Mouse (Mus musculus) kidney, postnatal 4 days (tissue): ENCODE measurements at regions not wholly inside any gene's neighbourhood (a gene's known extent, or its start where the extent isn't known, plus 50 kb on each side); places are given as distances from the start of the nearest gene placed in this dataset.

ENCODE experiments used
- DNase-seq, 2 experiments: peaks; one replicate each; pipeline ENCODE4 v3.0.0; 2021; ENCODE audit warnings: mixed read lengths in 2 of 2

DNA sequence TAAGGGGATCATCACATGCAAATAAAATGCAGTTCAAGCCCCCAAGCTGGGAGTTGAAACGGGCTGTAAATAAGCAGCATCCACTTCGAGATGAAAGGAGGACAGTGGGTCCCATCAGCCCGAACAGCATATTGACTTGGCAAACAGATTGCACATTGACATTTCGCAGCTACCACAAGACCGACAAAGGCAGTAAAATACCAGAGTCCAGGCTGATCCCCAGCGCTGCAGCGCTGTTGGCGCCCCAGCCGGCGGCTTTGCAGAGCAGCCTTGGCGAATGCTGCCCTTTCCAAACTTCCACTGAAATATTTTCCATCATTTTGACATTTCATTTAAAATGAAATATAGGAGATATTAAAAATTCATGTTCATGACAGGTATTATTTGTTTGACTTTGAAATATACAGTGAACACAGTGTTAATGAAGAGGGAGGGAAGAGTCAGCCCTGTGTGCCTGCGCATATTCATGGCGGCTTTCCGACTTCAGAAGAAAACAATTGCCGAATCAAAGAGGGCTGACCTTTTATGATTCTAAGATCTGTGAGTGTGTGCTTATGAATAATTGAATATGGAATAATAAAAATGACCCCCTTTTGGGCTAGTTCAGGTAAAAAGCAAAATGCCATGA, 98.4 kb downstream of the Sqor start:
- no peak for DNase-seq

DNA sequence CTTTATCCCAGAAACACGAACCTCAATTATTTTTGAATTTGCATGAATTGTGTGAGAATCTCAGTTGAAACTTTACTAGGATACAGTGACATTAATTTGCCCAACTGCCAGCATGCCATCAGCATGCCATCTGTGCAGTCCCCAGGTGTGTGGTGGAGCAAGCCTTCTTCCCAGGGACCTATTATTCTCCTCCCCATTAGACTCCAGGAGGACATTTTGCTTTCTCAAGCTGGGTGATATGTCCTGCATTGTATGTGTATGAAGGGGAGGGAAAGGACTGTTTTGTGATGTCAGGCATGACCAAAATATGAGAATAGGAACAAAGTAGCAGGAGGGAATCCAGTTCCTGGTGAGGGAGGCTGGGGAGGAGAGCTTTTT, 98.9 kb downstream of the Sqor start:
- no peak for DNase-seq

DNA sequence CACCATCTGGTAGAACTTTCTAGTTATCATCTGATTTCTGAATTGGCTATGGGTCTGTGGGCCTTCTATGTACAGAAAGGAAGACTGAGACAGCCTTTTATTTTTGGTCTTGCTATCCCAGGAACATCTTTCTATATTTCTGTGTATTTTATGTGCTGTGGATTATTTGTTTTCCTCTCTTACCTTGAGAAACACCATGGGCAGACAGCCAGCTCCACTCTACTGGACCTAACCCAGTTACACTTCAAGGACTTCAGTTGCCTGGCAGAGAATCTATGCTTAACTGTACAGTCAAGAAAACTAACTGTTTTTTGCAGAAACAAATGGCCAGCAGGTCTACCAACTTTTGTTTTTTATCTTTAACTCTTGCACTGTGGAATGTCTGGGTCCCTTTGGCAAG, 122.1 kb downstream of the Sqor start:
- no peak for DNase-seq

DNA sequence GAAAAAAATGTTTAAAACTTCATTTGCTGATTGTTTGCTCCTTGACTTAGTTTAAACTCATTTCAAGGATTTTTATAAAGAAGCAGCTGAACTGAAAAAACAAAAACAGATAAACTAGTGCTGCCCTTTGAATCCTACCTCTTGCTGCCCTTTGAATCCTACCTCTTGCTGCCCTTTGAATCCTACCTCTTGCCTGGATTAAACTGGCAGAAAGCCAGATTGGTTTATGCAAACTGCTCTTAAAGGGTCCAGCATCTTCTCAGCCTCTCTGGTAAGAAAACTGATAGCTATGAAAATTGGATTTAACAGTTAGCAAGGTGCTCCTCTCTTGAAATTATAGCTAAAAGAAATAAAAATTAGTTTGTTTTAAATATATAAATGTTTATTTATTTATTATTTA, 122.5 kb downstream of the Sqor start:
- DNase-seq: no peak

GRCm38 (mm10) chr2:122905129-122906072, 140.4 kb downstream of the Sqor start:
- no peak for DNase-seq

DNA sequence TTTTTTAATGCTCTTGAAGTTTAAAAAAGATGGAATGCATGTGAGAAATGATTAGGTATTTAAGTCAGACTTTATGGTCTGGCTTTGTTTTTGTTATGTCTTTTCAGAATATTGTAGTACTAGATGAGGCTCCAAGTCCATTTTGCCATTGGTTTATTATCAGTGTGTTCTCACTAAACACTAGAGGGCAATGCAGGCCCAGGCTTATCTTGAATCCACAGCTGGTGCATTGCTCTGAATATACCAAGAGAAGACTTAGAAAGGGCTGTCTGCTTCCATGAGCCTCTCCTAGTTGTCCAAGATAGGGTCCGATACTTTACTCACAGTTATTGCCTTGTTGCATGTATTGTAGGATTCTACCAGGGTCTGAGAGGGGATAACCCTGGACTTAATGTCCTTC, 151.7 kb downstream of the Sqor start:
- DNase-seq: peak in 1 of 2 experiments; percentile 2

DNA sequence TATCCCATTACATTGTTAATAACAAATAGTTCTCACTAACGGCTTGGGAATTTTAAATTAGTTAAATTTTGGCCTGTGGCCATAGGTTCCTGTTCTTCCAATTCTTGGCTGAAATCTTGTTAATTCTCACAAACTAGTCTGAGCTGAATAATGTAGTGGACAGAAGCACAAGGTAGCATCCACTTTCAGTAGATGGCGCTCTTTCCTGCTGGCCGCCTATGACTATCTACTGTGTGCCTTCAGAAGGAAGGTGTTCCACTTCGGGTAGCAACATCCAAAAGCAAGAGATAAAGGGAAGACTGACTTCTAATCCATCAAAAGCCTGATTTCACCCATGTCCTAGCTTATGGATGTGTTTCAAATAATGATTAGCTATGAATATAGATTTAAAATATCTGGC, 172.9 kb downstream of the Sqor start:
- DNase-seq: peak; percentile 4 to 8

DNA sequence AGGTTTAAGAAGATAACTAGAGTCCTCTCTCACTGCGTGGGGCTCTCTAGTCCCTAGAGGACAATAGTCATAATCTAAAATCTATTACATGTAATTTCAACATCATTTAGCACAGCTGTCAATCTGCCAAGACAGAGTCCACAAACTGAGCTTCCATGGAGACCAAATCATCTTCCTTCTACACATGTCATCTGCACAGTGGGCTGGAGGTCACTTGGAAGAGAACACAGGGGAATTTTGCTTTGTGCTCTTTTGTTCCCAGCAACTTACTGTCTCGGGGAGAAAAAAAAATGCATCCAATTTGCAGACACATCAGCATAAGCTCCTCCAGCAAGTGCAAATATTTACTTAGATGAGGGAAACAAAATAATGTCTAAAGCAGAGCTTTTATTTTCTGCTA, 179.8 kb downstream of the Sqor start:
- no peak for DNase-seq

DNA sequence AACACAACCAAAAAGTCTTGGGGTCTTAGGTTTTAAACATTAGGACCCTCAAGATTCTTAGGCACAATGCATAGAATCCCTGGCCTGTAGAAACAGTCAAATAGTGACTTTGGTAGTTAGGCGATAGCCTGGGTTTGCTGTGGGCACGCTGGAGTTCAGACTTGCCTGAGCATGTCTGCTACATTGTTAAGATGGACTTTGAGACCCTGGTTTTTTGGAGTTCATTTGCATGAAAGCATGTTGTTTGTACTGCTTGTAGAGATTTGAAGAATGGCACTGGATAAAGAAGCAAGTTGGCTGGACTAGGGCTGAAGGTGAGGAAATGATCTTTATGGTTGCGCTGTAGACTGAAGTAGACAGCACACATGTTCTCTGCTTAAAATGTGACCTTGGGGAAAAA, 180.9 kb downstream of the Sqor start:
- DNase-seq: no peak

GRCm38 (mm10) chr2:122949031-122949430, 184.0 kb downstream of the Sqor start:
- DNase-seq: no peak

DNA sequence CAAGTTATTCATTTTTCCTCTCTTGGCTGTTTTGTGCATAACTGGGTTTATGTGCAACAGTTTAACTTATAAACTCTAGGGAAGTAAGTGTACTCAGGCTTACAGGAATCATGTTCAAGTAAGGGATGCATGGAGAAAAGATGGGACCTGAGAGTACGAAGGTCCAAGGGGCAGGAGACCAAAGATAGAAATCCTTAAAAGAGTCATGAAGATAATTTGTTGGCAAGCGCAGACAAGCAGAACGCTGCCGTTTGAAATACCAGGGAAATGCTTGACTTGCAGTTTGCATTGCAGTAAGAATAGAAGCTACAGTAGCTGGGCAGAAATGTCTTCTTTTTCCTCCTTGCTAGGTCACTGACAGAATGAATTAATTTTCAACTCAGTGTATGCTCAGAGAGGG, 196.7 kb downstream of the Sqor start:
- DNase-seq: no peak

GRCm38 (mm10) chr2:122968809-122969628, 204.0 kb downstream of the Sqor start:
- DNase-seq: no peak
